Mouse (Mus musculus) spleen, postnatal 10 days (tissue): ENCODE measurements at regions not wholly inside any gene's neighbourhood (a gene's known extent, or its start where the extent isn't known, plus 50 kb on each side); places are given as distances from the start of the nearest gene placed in this dataset.

Experiments
- DNase-seq, 2 experiments: peaks; one replicate each; pipeline ENCODE4 v3.0.0; 2021 to 2022; ENCODE audit warnings: low spot score in 2 of 2

DNA sequence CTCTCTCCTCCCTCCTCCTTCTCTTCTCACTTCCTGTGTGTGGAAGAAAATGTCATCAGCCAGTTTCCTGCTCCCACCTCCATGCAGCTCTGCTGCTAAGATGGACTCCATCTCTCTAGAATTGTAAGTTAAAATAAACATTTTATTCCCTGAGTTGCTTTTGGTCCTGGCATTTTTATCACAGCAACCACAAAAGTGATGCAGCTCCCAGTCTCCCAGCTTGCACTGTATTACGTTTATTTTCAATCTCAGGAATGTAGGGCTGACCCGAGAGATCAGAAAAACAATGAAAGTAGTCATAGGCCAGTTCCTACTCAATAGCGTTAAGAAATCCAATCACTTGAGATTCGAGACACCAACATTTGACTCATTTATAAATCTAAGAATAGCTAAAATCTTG, 106.0 kb upstream of the 1700056E22Rik start:
- DNase-seq: no peak

DNA sequence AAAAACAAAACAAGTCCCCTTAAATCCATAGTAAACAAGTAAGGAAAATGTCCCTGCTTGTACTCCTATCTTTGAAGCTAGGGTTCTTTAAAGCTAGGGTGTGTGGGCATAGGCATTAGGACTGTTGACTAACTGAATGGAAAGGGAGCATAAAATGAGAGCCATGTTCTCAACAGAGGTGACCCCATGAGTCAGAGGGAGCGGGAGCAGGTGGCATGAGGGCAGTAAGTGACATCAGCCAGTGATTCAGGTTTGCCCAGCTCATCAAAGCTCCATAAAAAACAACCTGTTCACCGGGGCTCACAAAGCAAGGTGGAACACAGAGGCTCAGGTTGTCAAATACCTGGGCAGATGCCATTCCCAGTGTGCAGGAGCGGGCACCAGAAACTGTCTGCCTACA, 104.6 kb upstream of the 1700056E22Rik start:
- no peak for DNase-seq

DNA sequence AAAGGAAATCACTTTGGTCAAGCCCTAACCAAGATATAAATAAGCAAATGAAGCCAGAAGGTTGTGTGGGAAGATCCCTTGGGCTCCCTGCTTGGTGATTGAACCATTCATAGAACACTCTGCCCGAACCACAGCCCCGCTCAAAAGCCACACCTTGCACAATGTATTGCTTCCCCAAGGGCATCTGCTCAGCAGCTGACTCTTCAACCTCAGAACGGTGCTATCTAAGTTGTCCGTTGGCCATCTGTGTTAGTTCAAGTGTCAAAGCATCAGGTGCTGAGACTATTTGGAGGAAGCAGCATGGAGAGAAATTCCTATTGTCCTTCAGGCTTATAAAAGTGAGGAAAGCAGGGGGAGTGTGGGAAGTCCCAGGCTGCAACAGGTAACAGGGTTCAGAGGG, 96.8 kb upstream of the 1700056E22Rik start:
- no peak for DNase-seq

DNA sequence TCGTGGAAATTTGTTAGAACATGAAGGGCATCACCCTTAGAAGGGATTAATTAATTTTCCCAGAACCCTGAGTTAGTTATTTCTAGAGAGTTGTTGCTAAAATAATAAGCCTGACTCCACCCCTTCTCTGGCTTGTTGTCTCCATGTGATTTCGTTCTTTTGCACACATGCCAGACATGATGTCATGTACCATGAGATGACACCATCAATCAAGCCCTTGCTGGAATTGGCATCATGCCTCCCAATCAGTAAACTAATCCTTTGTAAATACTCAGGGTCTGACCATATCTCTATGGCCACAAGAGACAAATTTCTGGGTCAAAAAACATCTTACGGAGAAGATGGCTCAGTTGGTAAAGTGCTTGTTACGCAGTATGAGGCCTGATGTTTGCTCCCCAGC, 93.2 kb upstream of the 1700056E22Rik start:
- no peak for DNase-seq

DNA sequence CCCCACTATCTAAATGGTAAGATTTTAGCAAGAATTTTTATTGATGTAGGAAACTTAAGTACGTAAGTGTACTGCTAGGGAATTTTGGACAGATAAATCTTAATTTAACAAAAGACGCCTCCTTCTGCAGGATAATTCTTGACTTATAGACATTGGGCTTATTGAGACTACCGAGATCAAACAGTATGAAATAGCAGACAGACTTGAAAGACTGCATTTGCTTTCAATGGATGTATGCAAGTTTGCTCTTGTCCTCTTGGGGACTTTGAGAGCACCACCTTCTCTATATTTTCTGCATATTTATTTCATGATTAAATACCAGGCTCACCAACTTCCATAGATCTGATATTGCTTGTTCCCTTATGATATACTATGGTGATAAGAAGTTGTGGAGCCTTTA, 92.8 kb upstream of the 1700056E22Rik start:
- no peak for DNase-seq
